7 mouse cellular contexts compared by ENCODE assay signal in genomic region chr13:67269383-67270065, GRCm38 (mm10). TPM values are rescaled to one million over a fixed set of nuclear protein-coding genes. Genes with fewer than 3 reads are reported as not detected.
DNase-seq lines count a peak whose midpoint lies in the region; ATAC-seq and TF ChIP-seq lines count a peak whose summit lies in the region.
"Not testable (repeated sequence)": the region's sequence is repeated elsewhere in the genome, so short reads cannot be mapped to it uniquely, and the experiment has no call there.

No protein-coding gene starts in this region.

- H3K27ac ChIP-seq in heart, embryonic 13.5 days (replicated peaks): peak overlapping the region; percentile 59; the same call in 1 of the 2 replicates
- not testable (repeated sequence) for H3K27ac ChIP-seq in intestine, embryonic 15.5 days; olfactory bulb, adult 2 months (ENCODE audit: insufficient read depth, low read depth, low read length)
- peak overlapping the region; percentile 37 for H3K27ac ChIP-seq in liver, adult 2 months (replicated peaks; ENCODE audit: insufficient read depth, low read depth, low read length)

- not testable (repeated sequence) for H3K27me3 ChIP-seq in erythroblast, embryonic 14.5 days (ENCODE audit: control insufficient read depth); heart, embryonic 13.5 days (replicated peaks); intestine, embryonic 15.5 days (replicated peaks); liver, adult 2 months (ENCODE audit: control insufficient read depth, insufficient read depth, low read length)

- not testable (repeated sequence) for TF ChIP-seq POLR2A in brain, embryonic 14.5 days (IDR thresholded peaks at IDR 0.05; ENCODE audit: borderline replicate concordance, extremely low read depth, insufficient read depth, insufficient read length, poor library complexity, severe bottlenecking); liver, adult 2 months (IDR thresholded peaks at IDR 0.05; ENCODE audit: extremely low read depth, insufficient read depth, low read length); olfactory bulb, adult 2 months (IDR thresholded peaks at IDR 0.05; ENCODE audit: insufficient read depth, low read depth, low read length)

- H3K9ac ChIP-seq in heart, embryonic 13.5 days: peak overlapping the region; percentile 88
- H3K9ac ChIP-seq in intestine, embryonic 15.5 days: peak overlapping the region; percentile 67
- H3K9ac ChIP-seq in liver, adult 2 months (ENCODE audit: low read depth, low read length): peak overlapping the region; percentile 45; the same call in 1 of the 2 replicates

- peaks cover 11% of the 10 kb centered on the region for H3K4me1 ChIP-seq in erythroblast, embryonic 14.5 days (ENCODE audit: control insufficient read depth)
- H3K4me1 ChIP-seq in heart, embryonic 13.5 days; intestine, embryonic 15.5 days (replicated peaks); liver, adult 2 months (ENCODE audit: control insufficient read depth, insufficient read depth, low read length); olfactory bulb, adult 2 months (ENCODE audit: control insufficient read depth, insufficient read depth, low read length): not testable (repeated sequence)

- not testable (repeated sequence) for ATAC-seq in heart, embryonic 13.5 days (ENCODE audit: extremely low read depth, insufficient number of reproducible peaks, low FRiP score, low TSS enrichment)
- peak; percentile 69 for ATAC-seq in intestine, embryonic 15.5 days
- ATAC-seq in megakaryocyte progenitor cell, adult 5-6 weeks (replicated peaks; ENCODE audit: poor library complexity): peak; percentile 46

- peak overlapping the region; percentile 81 for H3K4me2 ChIP-seq in heart, embryonic 13.5 days
- H3K4me2 ChIP-seq in intestine, embryonic 15.5 days (replicated peaks): peak overlapping the region; percentile 72

- TF ChIP-seq CTCF in brain, embryonic 14.5 days (IDR thresholded peaks at IDR 0.05; ENCODE audit: borderline replicate concordance, extremely low read depth, insufficient read depth, insufficient read length); liver, adult 2 months (IDR thresholded peaks at IDR 0.05; ENCODE audit: low read depth, low read length); olfactory bulb, adult 2 months (IDR thresholded peaks at IDR 0.05; ENCODE audit: insufficient read depth, low read depth, low read length): not testable (repeated sequence)

- peak overlapping the region; percentile 75 for H3K4me3 ChIP-seq in erythroblast, embryonic 14.5 days (replicated peaks)
- H3K4me3 ChIP-seq in heart, embryonic 13.5 days: peak overlapping the region; percentile 87
- peak overlapping the region; percentile 71 for H3K4me3 ChIP-seq in intestine, embryonic 15.5 days (replicated peaks)
- H3K4me3 ChIP-seq in liver, adult 2 months (ENCODE audit: insufficient read depth, low read depth, low read length): peak overlapping the region; percentile 82
- H3K4me3 ChIP-seq in olfactory bulb, adult 2 months (ENCODE audit: insufficient read depth, low read depth, low read length): peak overlapping the region; percentile 97

- H3K36me3 ChIP-seq in erythroblast, embryonic 14.5 days (ENCODE audit: control insufficient read depth); heart, embryonic 13.5 days; intestine, embryonic 15.5 days; liver, adult 2 months (ENCODE audit: control insufficient read depth, insufficient read depth, low read length): not testable (repeated sequence)

- WGBS in heart, embryonic 13.5 days: 45% methylated on average over 8 of the region's 9 CpGs
- WGBS in intestine, embryonic 15.5 days: 47% methylated on average over 8 of the region's 9 CpGs
- 44% methylated on average over 9 of the region's 9 CpGs for WGBS in liver, adult 2 months
- 37% methylated on average over 9 of the region's 9 CpGs for WGBS in olfactory bulb, adult 2 months

- peak; percentile 2 for DNase-seq in brain, embryonic 14.5 days (ENCODE audit: low read depth)
- not testable (repeated sequence) for DNase-seq in liver, adult 2 months (ENCODE audit: extremely low read depth, low read depth, low spot score)

- H3K79me2 ChIP-seq in liver, adult 2 months (ENCODE audit: control insufficient read depth, insufficient read depth, low read length): not testable (repeated sequence)

- not testable (repeated sequence) for H3K9me3 ChIP-seq in erythroblast, embryonic 14.5 days (ENCODE audit: control insufficient read depth, low read length); heart, embryonic 13.5 days; intestine, embryonic 15.5 days

RNA-seq across cellular contexts. Expression of gene Zfp458, which starts 8.7 kb away (rescaled TPM):
- polyA plus RNA-seq in brain, embryonic 14.5 days (2012; rRNA removed): 3.6 and 5.3 TPM in 2 replicates
- not detected in 2 replicates for polyA plus RNA-seq in erythroblast, embryonic 14.5 days (2012)
- polyA plus RNA-seq in heart, embryonic 13.5 days (2015; fragmentation: Nextera tagmentation; extraction: Ambion mirVana): 0.84 and 1.4 TPM in 2 replicates
- polyA plus RNA-seq in intestine, embryonic 15.5 days (2015; fragmentation: Nextera tagmentation; extraction: Ambion mirVana): 1.7 TPM in 2 replicates
- 1.9 TPM in 2 replicates for total RNA-seq in liver, adult 2 months (2014; rRNA removed)
- polyA plus RNA-seq in liver, adult 2 months (2012; rRNA removed): 0.21 and 0.26 TPM in 2 replicates
- total RNA-seq in megakaryocyte progenitor cell, adult 5-6 weeks (2015): 8.0 and 8.1 TPM in 2 replicates
- total RNA-seq in megakaryocyte progenitor cell, adult 5-6 weeks (2017): 5.7 and 6.4 TPM in 2 replicates
- not detected in 2 replicates for polyA plus RNA-seq in olfactory bulb, adult 2 months (2012; ENCODE audit: insufficient read depth, insufficient read length, low replicate concordance, missing spikeins)

RNA-seq across cellular contexts. Expression of gene Zfp457, which starts 36.8 kb away (rescaled TPM):
- polyA plus RNA-seq in brain, embryonic 14.5 days (2012; rRNA removed): 1.8 and 2.6 TPM in 2 replicates
- polyA plus RNA-seq in erythroblast, embryonic 14.5 days (2012): not detected in 2 replicates
- polyA plus RNA-seq in heart, embryonic 13.5 days (2015; fragmentation: Nextera tagmentation; extraction: Ambion mirVana): 0.74 and 1.2 TPM in 2 replicates
- polyA plus RNA-seq in intestine, embryonic 15.5 days (2015; fragmentation: Nextera tagmentation; extraction: Ambion mirVana): 0.49 and 0.53 TPM in 2 replicates
- 1.9 and 4.0 TPM in 2 replicates for total RNA-seq in liver, adult 2 months (2014; rRNA removed)
- polyA plus RNA-seq in liver, adult 2 months (2012; rRNA removed): 0.51 and 0.87 TPM in 2 replicates
- total RNA-seq in megakaryocyte progenitor cell, adult 5-6 weeks (2015): 0.24 and 0.81 TPM in 2 replicates
- total RNA-seq in megakaryocyte progenitor cell, adult 5-6 weeks (2017): 1.6 TPM in 1 of 2 replicates, not detected in the other
- polyA plus RNA-seq in olfactory bulb, adult 2 months (2012; ENCODE audit: insufficient read depth, insufficient read length, low replicate concordance, missing spikeins): not detected in 2 replicates
